Mouse (Mus musculus): ENCODE data around the gene Nudt6.

- TF ChIP-seq CTCF (IDR thresholded peaks at IDR 0.05; ENCODE audit: borderline replicate concordance, insufficient read depth, low read length) (no peak), POLR2A (IDR thresholded peaks at IDR 0.05; ENCODE audit: low read depth, low read length) (no peak)
Measured at GRCm38 (mm10) chr3:37378412-37378811, 41.6 kb downstream of the Nudt6 start.

All from embryonic fibroblast, embryonic 13.5 days (primary cell).